Mouse (Mus musculus) adrenal gland, adult 18-20 months (tissue): ENCODE results near the gene Pifo. TPM values are rescaled to one million over a fixed set of nuclear protein-coding genes. Genes with fewer than 3 reads are reported as not detected.
"Not testable (repeated sequence)": the region's sequence is repeated elsewhere in the genome, so short reads cannot be mapped to it uniquely, and the experiment has no call there.

ENCODE experiments used
- DNase-seq, 2 experiments: peaks; one replicate each; pipeline ENCODE4 v3.0.0; 2021 to 2022; ENCODE audit warnings: low spot score in 2 of 2
- long read RNA-seq, 2 experiments: library from polyadenylated mRNA; stranded (forward); transcript quantifications; one replicate each; pipeline ENCODE4 v2.0.0; 2021
- total RNA-seq, 2 experiments: library from RNA; stranded (reverse); gene quantifications; 1 replicate in 1 of 2; 2 replicates in 1 of 2; pipeline ENCODE4 v1.2.3; 2021

The Pifo gene
- total RNA-seq: not detected
- long read RNA-seq, experiment 1: 0 reads
- long read RNA-seq, experiment 2: 0 reads

- DNase-seq: no peak
Observed at GRCm38 (mm10) chr3:106014546-106014945, at the start of gene Pifo. Gene Pifo, minus strand, starts transcription at chr3:106014646.

GRCm38 (mm10) chr3:106057966-106058365, 43.5 kb upstream of the Pifo start:
- DNase-seq: no peak

- no peak for DNase-seq
Observed at GRCm38 (mm10) chr3:106051896-106052295, 37.5 kb upstream of the Pifo start.

- no peak for DNase-seq
Observed at GRCm38 (mm10) chr3:106040306-106040705, 25.9 kb upstream of the Pifo start.

- no peak for DNase-seq
Observed at GRCm38 (mm10) chr3:106032781-106033180, 18.3 kb upstream of the Pifo start, which contains the start of gene Chil5. Gene Chil5, minus strand, starts transcription at chr3:106032814.

- no peak for DNase-seq
Observed at GRCm38 (mm10) chr3:106024135-106024534, 9.7 kb upstream of the Pifo start.

- DNase-seq: no peak
Observed at GRCm38 (mm10) chr3:106021840-106022239, 7.4 kb upstream of the Pifo start.

- DNase-seq: not testable (repeated sequence)
Observed at GRCm38 (mm10) chr3:106003360-106003759, 11.1 kb downstream of the Pifo start.

GRCm38 (mm10) chr3:106001416-106002370, 12.8 kb downstream of the Pifo start:
- no peak for DNase-seq

- DNase-seq: no peak
Observed at GRCm38 (mm10) chr3:106000707-106001375, 13.6 kb downstream of the Pifo start.

GRCm38 (mm10) chr3:105994730-105995129, 19.7 kb downstream of the Pifo start:
- DNase-seq: no peak

- peak; percentile 29 to 34 for DNase-seq
Observed at GRCm38 (mm10) chr3:105991653-105992283, 22.7 kb downstream of the Pifo start.

GRCm38 (mm10) chr3:105989611-105990010, 24.8 kb downstream of the Pifo start:
- not testable (repeated sequence) for DNase-seq

GRCm38 (mm10) chr3:105974174-105974573, 40.3 kb downstream of the Pifo start:
- DNase-seq: no peak

- DNase-seq: no peak
Observed at GRCm38 (mm10) chr3:105973411-105973810, 41.0 kb downstream of the Pifo start, which contains the start of gene Ovgp1. Gene Ovgp1, plus strand, starts transcription at chr3:105973711.

- DNase-seq: no peak
Observed at GRCm38 (mm10) chr3:105971831-105972446, 42.5 kb downstream of the Pifo start.

- DNase-seq: no peak
Observed at GRCm38 (mm10) chr3:105960700-105961099, 53.7 kb downstream of the Pifo start.

GRCm38 (mm10) chr3:105959999-105960398, 54.4 kb downstream of the Pifo start, which contains the start of gene Atp5f1:
Gene Atp5f1, minus strand, starts transcription at chr3:105960099.
- no peak for DNase-seq

GRCm38 (mm10) chr3:105959585-105959984, 54.9 kb downstream of the Pifo start:
- no peak for DNase-seq

- DNase-seq: peak; percentile 92 to 94
Observed at GRCm38 (mm10) chr3:105958974-105959580, 55.4 kb downstream of the Pifo start, which contains the start of gene Wdr77. Gene Wdr77, plus strand, starts transcription at chr3:105959369.
